Mouse (Mus musculus) bone marrow, adult 2 months (tissue): Measurements from ENCODE around the gene Armh3.

Experiments used
- CTCF ChIP-seq: fragments of 200-500 bp; IDR thresholded peaks from 2 replicates; pipeline ENCODE4 v1.5.1; 2011; ENCODE audit warnings: low read length, control low read depth; ENCODE audit not compliant: control insufficient read depth, insufficient read depth
- POLR2A ChIP-seq: fragments of 200-500 bp; IDR thresholded peaks from 2 replicates; pipeline ENCODE4 v1.6.1; 2011; ENCODE audit warnings: low read depth, mild to moderate bottlenecking, control low read depth, low read length, borderline replicate concordance; ENCODE audit not compliant: control insufficient read depth

- no peak for TF ChIP-seq CTCF
- TF ChIP-seq POLR2A = no peak
Observed at GRCm38 (mm10) chr19:45916026-45916425, 82.3 kb downstream of the Armh3 start.
